In the genomic region with DNA sequence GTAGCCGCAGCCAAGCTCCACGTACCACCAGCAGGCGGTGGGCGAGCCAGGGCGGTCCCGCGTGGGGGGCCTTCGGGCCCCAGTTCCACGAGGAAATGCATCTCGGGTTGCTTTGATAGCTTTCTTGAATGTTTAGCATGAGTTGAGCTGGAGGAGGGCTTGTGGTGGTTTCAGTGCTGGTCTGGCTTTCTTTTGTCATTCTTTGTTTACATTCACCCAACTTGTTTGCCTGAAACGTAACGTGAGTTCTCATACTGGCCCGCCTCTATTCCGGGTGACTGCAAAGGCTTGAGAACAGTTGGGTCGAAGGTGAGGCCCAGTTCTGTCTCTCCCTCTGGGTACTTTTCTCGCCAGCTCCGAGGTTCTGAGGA, we compare ENCODE assay signal across 8 mouse cellular contexts. TPM values are rescaled to one million over a fixed set of nuclear protein-coding genes. Genes with fewer than 3 reads are reported as not detected.
DNase-seq lines count a peak whose midpoint lies in the region; ATAC-seq and TF ChIP-seq lines count a peak whose summit lies in the region.

No protein-coding gene starts in this region.

- no peaks in the 10 kb centered on the region for H3K9me3 ChIP-seq in ES-E14 (ENCODE audit: control insufficient read depth, insufficient read depth, low read depth, low read length)
- H3K9me3 ChIP-seq in lung, postnatal 0 days (ENCODE audit: low read length): no peaks in the 10 kb centered on the region

- peak overlapping the region; percentile 97 for H3K9ac ChIP-seq in ES-E14 (ENCODE audit: insufficient read depth, low read depth, low read length, poor library complexity, severe bottlenecking)
- peak overlapping the region; percentile 92 for H3K9ac ChIP-seq in lung, postnatal 0 days (replicated peaks; ENCODE audit: low read depth)

- DNase-seq in 3T3-L1 (ENCODE audit: low read depth, low spot score): peak; percentile 47
- peak; percentile 15 for DNase-seq in ES-E14 (ENCODE audit: low read depth, low spot score)
- peak; percentile 70 for DNase-seq in embryo, embryonic 10.5 days (ENCODE audit: low spot score)
- peak; percentile 52 for DNase-seq in heart, postnatal 4 days
- peak; percentile 51 to 62 for DNase-seq in kidney, postnatal 36 days
- DNase-seq in lung, postnatal 0 days (ENCODE audit: low spot score): peak; percentile 76
- DNase-seq in ovary, postnatal 14 days (ENCODE audit: low spot score): peak; percentile 24

- peaks cover 9% of the 10 kb centered on the region for H3K36me3 ChIP-seq in ES-E14 (ENCODE audit: control insufficient read depth, insufficient read depth, low read length, poor library complexity, severe bottlenecking)
- H3K36me3 ChIP-seq in lung, postnatal 0 days (ENCODE audit: insufficient read depth, low read length): no peaks in the 10 kb centered on the region

- no peak for TF ChIP-seq EP300 in lung, postnatal 0 days (IDR thresholded peaks at IDR 0.05)

- H3K4me3 ChIP-seq in ES-E14 (ENCODE audit: insufficient read depth in 1 of 2, low read depth in 1 of 2, low read length in 2 of 2, poor library complexity in 1 of 2, severe bottlenecking in 1 of 2): peak overlapping the region; percentile 84 to 100
- peak overlapping the region; percentile 96 for H3K4me3 ChIP-seq in lung, postnatal 0 days (ENCODE audit: low read depth, low read length)

- 1% methylated on average over 17 of the region's 17 CpGs for WGBS in lung, postnatal 0 days

- TF ChIP-seq CTCF in lung, postnatal 0 days (IDR thresholded peaks at IDR 0.05): peak; percentile 56

- H3K4me1 ChIP-seq in ES-E14 (ENCODE audit: control insufficient read depth in 2 of 2, insufficient read depth in 2 of 2, low read length in 2 of 2, poor library complexity in 1 of 2): no peaks in the 10 kb centered on the region; a peak in 2 of 4 replicates
- no peaks in the 10 kb centered on the region for H3K4me1 ChIP-seq in lung, postnatal 0 days (ENCODE audit: insufficient read depth, low read depth, low read length)

- H3K4me2 ChIP-seq in lung, postnatal 0 days (replicated peaks; ENCODE audit: low read depth, low read length): peak overlapping the region; percentile 81

- in situ Hi-C loops in ES-E14 (cut with MboI; ENCODE audit: low sequenced_read_pairs in 2 of 2, unreplicated experiment in 2 of 2): no loop called here

- no peaks in the 10 kb centered on the region for H3K27me3 ChIP-seq in lung, postnatal 0 days (replicated peaks; ENCODE audit: insufficient read depth, low read length)

- no peak overlapping the region for H3K27ac ChIP-seq in ES-E14 (ENCODE audit: insufficient read depth, low read depth, low read length, poor library complexity, severe bottlenecking)
- H3K27ac ChIP-seq in lung, postnatal 0 days (ENCODE audit: low read length): peak overlapping the region; percentile 91

- ATAC-seq in lung, postnatal 0 days: peak; percentile 23
- ATAC-seq in granulocyte monocyte progenitor cell, adult 5-6 weeks (replicated peaks; ENCODE audit: poor library complexity, severe bottlenecking): no peak

TF ChIP-seq in ES-E14, 5 proteins besides CTCF, POLR2A, EP300 and RAD21:
- TF ChIP-seq ZNF384 (IDR thresholded peaks at IDR 0.05; ENCODE audit: low read depth, low read length) (no peak), HCFC1 (IDR thresholded peaks at IDR 0.05; ENCODE audit: borderline replicate concordance, insufficient read depth, low read length) (no peak), MAFK (IDR thresholded peaks at IDR 0.05; ENCODE audit: insufficient read depth, low read depth, low read length) (no peak), CHD2 (IDR thresholded peaks at IDR 0.05; ENCODE audit: low read depth, low read length) (no peak), ZC3H11A (IDR thresholded peaks at IDR 0.05; ENCODE audit: borderline replicate concordance, low read depth, low read length) (no peak)

RNA-seq across cellular contexts. Expression of a gene that starts 1.1 kb away (rescaled TPM):
- 22.6 and 26.1 TPM in 2 replicates for total RNA-seq in ES-E14 (2012; rRNA removed)
- total RNA-seq in heart, postnatal 4 days (2021): 10 to 100 TPM; 39.4 to 42.6 TPM
- polyA plus RNA-seq in lung, postnatal 0 days (2015; fragmentation: Nextera tagmentation; extraction: Ambion mirVana): 22.1 and 24.1 TPM in 2 replicates
- total RNA-seq in granulocyte monocyte progenitor cell, adult 5-6 weeks (2014; fragmentation: Nextera tagmentation): 7.2 and 15.4 TPM in 2 replicates
- total RNA-seq in granulocyte monocyte progenitor cell, adult 5-6 weeks (2017): 5.2 and 5.5 TPM in 2 replicates

Comparison
In these comparisons a context has a peak if more than half of its experiments do, and no peak if none do; other contexts are left out.
1. DNase-seq: peak in every context shown above with its lines; median percentile 76 in lung, postnatal 0 days; 70 in embryo, embryonic 10.5 days; 56 in kidney, postnatal 36 days; 52 in heart, postnatal 4 days; 47 in 3T3-L1; 24 in ovary, postnatal 14 days; 15 in ES-E14.